Mouse (Mus musculus) hindbrain, embryonic 10.5 days (tissue): ENCODE results near the gene Ankrd34a. TPM values are rescaled to one million over a fixed set of nuclear protein-coding genes. Genes with fewer than 3 reads are reported as not detected.
A peak's percentile ranks its signal among the peaks of the same experiment; 100 is the strongest.

Experiments
- DNase-seq: peaks from one replicate; pipeline ENCODE4 v3.0.0-alpha.2; 2017; ENCODE audit warnings: low spot score
- H3K27ac ChIP-seq: fragments of 300-500 bp; sonication (generic); 2 replicates; pipeline ENCODE4 v1.5.1; 2016; ENCODE audit warnings: mild to moderate bottlenecking, moderate library complexity
- H3K27me3 ChIP-seq: fragments of 300-500 bp; sonication (generic); 2 replicates; pipeline ENCODE4 v1.6.1; 2016; ENCODE audit warnings: mild to moderate bottlenecking; ENCODE audit not compliant: poor library complexity, insufficient read depth, severe bottlenecking
- H3K36me3 ChIP-seq: fragments of 300-500 bp; sonication (generic); 2 replicates; pipeline ENCODE4 v1.6.1; 2016; ENCODE audit warnings: mild to moderate bottlenecking, moderate library complexity
- H3K4me1 ChIP-seq: fragments of 300-500 bp; sonication (generic); replicated peaks from 2 replicates; pipeline ENCODE4 v1.6.1; 2016; ENCODE audit warnings: mild to moderate bottlenecking
- H3K4me3 ChIP-seq: fragments of 300-500 bp; sonication (generic); 2 replicates; pipeline ENCODE4 v1.5.1; 2016; ENCODE audit warnings: mild to moderate bottlenecking, moderate library complexity
- H3K9me3 ChIP-seq: fragments of 300-500 bp; sonication (generic); 2 replicates; pipeline ENCODE4 v1.6.1; 2016; ENCODE audit warnings: mild to moderate bottlenecking, moderate library complexity
- WGBS: fragments of 180-500 bp; shearing (Covaris S2); methylation state at CpG from one replicate; pipeline ENCODE4 v1.1.7; 2016; 5-methylcytosine and 5-hydroxymethylcytosine counted together
- polyA plus RNA-seq: library from polyadenylated mRNA; unstranded; fragments of >200 nt; fragmentation: Nextera tagmentation; extraction: Ambion mirVana; gene quantifications from 2 replicates; pipeline ENCODE4 v1.2.1, GENCODE M21; 2016

The Ankrd34a gene
- polyA plus RNA-seq, 1 experiment from 2014 or later: 1.5 TPM

DNA sequence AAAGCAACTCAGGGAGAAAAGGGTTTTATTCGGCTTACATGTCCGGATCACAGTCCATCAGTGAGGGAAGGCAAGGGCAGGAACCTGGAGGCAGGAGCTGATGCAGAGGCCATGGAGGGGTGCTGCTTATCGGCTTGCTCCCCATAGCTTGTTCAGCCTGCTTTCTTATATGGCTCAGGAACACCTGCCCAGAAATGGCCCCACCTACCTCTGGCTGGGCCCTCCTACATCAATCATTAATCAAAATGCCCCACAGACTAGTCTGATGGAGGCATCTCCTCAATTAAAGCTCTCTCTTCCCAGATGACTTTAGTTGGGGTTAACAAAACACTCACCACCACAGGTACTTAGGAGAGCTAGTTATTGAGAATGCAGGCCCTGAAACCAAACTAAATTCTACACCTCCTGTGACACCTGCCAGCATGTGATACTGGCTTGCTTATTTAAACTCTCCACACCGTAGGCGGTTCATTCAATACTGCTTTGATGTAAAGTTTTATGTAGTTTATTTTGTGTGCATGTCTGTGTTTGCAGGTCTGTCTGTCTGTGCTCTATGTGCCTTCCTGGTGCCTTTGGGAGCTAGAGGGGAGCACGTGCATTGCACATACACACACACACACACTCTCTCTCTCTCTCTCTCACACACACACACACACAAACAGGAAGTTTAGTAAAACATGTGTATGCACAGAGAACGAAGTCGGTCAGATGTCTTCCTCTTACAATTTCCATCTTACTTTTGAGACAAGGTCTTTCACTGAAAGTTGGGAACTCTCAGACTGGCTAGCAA is 29.6 kb upstream of the Ankrd34a start:
- H3K27me3 ChIP-seq: no peaks in the 10 kb centered on the region
- WGBS: 92% methylated on average over 8 of the region's 8 CpGs
- H3K27ac ChIP-seq: no peak overlapping the region
- no peaks in the 10 kb centered on the region for H3K36me3 ChIP-seq
- H3K4me1 ChIP-seq: peaks cover 22% of the 10 kb centered on the region
- no peak for DNase-seq
- H3K9me3 ChIP-seq: no peaks in the 10 kb centered on the region
- no peak overlapping the region for H3K4me3 ChIP-seq

DNA sequence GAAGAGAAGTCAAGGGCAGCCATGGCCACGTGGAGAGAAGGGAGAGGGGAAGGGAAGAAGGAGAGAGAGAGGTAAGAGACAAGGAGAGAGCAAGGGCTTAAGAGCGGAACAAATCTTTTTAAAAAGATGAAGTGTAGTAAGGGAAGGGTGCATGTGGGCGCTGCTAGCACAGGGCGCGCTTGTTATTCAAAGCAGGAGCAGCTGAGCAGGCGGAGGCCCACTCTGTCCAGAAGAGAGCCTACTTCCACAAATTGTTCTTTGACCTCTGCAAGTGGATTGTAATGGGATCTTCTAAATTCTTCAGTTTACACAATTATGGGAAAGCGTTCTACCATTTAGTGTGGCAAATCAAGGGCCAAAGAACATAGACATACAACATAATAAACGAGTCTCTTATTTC is 27.8 kb upstream of the Ankrd34a start:
- Histone ChIP-seq H3K4me3 (no peak overlapping the region), H3K27me3 (no peaks in the 10 kb centered on the region), H3K27ac (no peak overlapping the region), H3K4me1 (peaks cover 25% of the 10 kb centered on the region), H3K36me3 (no peaks in the 10 kb centered on the region), H3K9me3 (no peaks in the 10 kb centered on the region)
- WGBS: 78% methylated on average over 8 of the region's 8 CpGs
- no peak for DNase-seq

DNA sequence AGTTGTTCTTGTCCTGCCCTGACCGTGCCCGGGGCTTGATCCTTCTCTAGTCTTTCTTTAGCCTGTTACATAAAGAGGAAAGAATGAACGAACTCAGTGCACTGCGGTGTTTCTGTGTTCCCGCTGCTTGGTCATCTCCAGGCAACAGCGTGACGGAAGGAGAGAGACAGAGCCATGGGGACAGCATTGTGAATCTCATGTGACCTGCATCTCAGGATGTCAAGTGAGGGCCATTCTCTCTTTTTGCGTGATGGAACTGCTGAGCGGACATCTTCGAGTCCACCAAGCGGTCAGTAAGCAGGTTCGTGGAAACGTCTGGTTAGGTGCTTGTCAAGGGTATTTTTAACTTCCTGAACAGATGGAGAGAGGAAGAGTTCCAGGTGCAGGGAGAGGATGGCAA is 26.9 kb upstream of the Ankrd34a start:
- no peaks in the 10 kb centered on the region for H3K36me3 ChIP-seq
- DNase-seq: no peak
- 88% methylated on average over 13 of the region's 13 CpGs for WGBS
- H3K4me1 ChIP-seq: peaks cover 25% of the 10 kb centered on the region
- no peaks in the 10 kb centered on the region for H3K27me3 ChIP-seq
- H3K27ac ChIP-seq: no peak overlapping the region
- no peaks in the 10 kb centered on the region for H3K9me3 ChIP-seq
- no peak overlapping the region for H3K4me3 ChIP-seq

DNA sequence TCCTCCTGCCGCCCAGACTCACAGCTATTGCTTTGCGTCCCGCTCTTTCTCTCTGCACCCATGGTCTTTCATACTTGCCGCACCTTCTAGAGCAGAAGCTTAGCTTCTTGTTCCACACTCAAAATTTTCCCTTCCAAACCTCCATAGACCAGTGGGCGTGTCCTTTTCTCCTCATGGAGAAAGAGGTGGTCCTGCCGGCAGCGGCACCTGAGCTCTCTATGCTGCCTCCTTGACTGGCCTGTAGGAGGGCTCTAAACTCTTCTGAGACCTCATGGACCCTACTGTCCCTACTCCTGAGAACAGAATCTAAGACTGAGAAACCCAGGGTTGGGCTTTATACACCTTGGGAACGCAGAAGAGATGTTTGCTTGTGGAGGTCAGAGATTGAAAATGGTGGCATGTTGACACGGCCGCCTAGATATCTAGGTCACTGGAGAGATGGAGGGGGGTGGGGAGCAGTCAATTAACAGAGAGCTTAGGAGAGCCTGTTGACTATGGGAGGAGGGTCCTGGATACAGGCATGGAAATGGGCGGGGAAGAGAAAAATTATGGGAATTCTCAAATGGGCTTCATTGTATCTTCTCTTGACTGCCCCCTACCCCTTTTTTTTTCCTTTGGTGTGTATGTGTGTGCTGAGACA is 26.4 kb upstream of the Ankrd34a start:
- Histone ChIP-seq H3K9me3 (no peaks in the 10 kb centered on the region), H3K27ac (no peak overlapping the region), H3K36me3 (no peaks in the 10 kb centered on the region), H3K4me1 (peaks cover 26% of the 10 kb centered on the region), H3K27me3 (no peaks in the 10 kb centered on the region), H3K4me3 (no peak overlapping the region)
- WGBS: 87% methylated on average over 11 of the region's 11 CpGs
- DNase-seq: no peak

DNA sequence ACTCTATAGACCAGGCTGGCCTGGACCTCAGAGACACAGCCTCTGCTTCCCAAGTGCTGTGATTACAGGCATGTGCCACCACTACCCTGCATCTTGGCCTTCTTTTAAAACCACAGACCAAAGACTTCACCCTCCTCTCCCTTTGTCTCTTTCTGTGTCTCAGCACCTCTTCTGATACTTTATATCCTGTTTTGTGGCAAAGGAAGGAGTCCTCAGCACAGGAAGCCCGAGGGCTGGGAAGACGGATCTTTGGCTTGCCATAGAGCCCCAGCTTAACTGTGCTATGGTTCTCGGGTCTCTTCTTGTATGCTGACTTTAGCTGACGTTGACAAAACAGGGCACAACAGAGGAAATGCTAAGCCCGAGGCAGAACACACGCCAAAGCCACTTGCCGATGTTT is 25.8 kb upstream of the Ankrd34a start:
- Histone ChIP-seq H3K27me3 (no peaks in the 10 kb centered on the region), H3K27ac (no peak overlapping the region), H3K4me1 (peaks cover 31% of the 10 kb centered on the region), H3K4me3 (no peak overlapping the region), H3K9me3 (no peaks in the 10 kb centered on the region), H3K36me3 (no peaks in the 10 kb centered on the region)
- DNase-seq: no peak
- 80% methylated on average over 7 of the region's 7 CpGs for WGBS

DNA sequence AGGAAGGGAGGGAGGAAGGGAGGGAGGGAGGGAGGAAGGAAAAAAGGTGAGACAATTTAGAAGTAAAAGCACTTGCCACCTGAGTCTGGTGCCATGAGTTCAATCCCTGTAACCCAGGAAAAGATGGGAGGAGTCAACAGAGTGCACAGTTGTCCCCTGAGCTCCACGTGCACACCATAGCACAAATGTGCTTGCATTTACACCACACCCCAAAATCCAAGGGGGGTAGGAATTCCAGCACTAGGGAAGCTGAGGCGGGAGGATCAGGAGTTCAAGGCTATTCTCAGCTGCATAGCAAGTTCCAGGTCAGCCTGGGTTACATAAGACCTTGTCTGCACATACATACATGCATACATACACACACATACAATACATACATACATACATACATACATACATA is 25.1 kb upstream of the Ankrd34a start:
- no peak overlapping the region for H3K27ac ChIP-seq
- H3K4me1 ChIP-seq: peaks cover 38% of the 10 kb centered on the region
- H3K36me3 ChIP-seq: no peaks in the 10 kb centered on the region
- no peaks in the 10 kb centered on the region for H3K27me3 ChIP-seq
- 71% methylated on average over 2 of the region's 2 CpGs for WGBS
- no peak for DNase-seq
- no peaks in the 10 kb centered on the region for H3K9me3 ChIP-seq
- no peak overlapping the region for H3K4me3 ChIP-seq

DNA sequence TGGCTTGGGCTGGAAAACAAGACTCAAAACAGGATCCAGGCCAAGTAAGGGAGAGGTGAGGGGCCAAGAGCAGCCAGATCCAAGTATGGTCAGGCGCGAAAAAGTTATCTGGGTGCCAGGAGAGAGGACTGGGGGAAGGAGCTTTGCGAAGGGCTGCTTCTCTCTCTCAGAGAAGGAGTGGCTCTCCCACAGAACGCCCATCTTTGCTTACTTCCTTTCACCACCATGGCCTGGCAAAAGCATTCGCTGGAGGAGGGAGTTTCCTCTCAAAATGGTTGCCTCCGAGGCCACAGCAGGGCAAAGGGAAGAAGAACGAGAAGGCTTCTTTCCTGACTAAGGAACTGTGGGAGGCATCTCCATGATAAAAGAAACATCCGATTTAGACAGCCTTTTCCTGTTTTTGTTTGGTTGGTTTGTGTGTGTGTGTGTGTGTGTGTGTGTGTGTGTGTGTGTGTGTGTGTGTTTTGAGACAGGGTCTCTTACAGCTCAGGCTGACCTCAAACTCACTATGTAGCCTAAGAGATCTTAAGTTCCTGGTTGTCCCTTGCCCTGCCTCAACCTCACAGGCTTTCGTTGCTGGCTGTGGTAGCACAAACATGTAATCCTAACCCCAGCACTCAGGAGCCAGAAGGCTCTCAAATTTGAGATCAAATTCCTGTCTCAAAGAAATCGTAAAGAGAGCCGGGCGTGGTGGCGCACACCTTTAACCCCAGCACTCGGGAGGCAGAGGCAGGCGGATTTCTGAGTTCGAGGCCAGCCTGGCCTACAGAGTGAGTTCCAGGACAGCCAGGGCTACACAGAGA is 24.3 kb upstream of the Ankrd34a start:
- no peak for DNase-seq

DNA sequence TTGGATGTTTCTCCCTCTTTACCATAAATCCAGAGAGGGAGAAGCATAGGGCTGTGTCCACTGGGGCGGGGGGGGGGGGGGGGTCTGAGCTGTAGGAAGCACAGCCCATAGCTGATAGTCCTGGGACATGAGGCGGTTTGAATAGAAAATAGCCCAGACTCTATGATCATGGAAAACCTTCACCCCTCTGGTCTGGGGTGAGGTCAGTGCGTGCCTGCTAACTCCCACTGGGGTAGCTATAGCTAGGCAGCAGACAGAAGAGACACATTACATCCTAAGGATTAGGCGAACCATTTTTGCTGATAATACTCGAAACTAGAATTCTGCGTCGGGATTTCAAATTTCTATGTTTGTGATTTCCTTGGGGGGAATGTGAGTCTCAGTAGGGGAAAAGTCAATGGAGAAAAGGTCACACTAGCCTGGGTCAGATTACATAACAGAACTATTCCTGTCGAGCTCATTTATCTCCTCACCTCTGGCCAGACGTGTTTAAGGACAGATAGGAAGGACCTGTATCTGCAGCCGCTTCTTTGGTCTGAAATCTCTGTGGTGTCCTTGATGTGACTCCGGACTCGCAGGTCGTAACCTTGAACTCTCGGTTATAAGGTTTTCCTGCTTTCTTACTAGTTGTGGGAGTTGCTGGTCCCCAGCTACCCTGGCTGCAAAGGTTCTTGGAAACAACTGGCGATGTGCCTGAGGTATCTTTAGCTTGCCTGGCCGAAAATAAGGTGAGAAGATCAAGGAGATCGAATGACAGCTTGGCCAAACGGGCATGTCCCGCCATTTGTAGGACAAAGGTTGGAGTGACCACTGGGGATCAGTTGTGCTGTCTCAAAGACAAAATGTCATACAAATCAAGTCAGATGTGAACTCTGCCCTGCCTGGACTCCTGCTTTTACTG is 22.6 kb upstream of the Ankrd34a start:
- Histone ChIP-seq H3K36me3 (no peaks in the 10 kb centered on the region), H3K4me1 (peaks cover 51% of the 10 kb centered on the region)

More for the DNA sequence above, 24.3 kb upstream of the Ankrd34a start:
- Histone ChIP-seq H3K9me3 (no peaks in the 10 kb centered on the region), H3K4me3 (no peak overlapping the region), H3K4me1 (peaks cover 46% of the 10 kb centered on the region), H3K27me3 (no peaks in the 10 kb centered on the region), H3K27ac (0 out of 2 replicates have a peak overlapping the region, but pooled peaks have one; percentile 35), H3K36me3 (no peaks in the 10 kb centered on the region)
- 79% methylated on average over 16 of the region's 16 CpGs for WGBS

DNA sequence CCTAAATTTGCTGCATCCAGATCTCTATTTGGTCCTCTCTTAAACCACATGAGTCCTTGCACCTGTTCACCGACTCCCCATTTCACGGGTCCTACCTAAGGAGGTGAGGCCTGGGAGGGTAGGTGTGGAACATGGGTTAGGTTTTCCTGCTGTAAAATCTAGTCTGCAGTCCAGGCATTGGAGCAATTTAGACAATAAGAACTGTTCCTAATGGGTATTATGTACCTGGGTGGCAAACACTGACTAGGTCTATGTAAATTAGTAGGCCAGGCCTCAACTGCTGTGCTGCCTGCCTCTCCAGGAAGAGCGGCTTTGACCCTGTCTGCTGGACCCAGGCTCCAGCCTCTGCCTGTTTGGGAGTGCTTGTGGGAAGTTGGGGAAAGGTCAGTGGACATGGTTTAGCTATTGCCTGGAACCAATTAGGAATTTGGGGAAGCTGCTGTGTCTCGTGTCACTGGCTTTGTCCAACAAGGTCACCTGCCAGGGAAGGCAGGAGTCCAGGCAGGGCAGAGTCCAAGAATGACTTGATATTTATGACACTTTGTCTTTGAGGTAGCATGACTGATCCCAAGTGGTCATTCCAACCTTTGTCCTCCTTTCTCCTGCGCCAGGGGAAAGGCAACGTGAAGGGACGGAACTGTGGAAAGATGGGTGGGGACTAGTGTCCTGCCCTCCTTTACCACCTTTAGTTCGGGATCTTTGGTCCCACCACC is 21.0 kb upstream of the Ankrd34a start:
- no peaks in the 10 kb centered on the region for H3K36me3 ChIP-seq
- 76% methylated on average over 8 of the region's 8 CpGs for WGBS
- no peaks in the 10 kb centered on the region for H3K9me3 ChIP-seq
- H3K27me3 ChIP-seq: no peaks in the 10 kb centered on the region
- H3K27ac ChIP-seq: peak overlapping the region; percentile 47; the same call in 1 of the 2 replicates
- no peak for DNase-seq
- H3K4me3 ChIP-seq: no peak overlapping the region
- H3K4me1 ChIP-seq: peaks cover 56% of the 10 kb centered on the region

More for the DNA sequence above, 22.6 kb upstream of the Ankrd34a start:
- Histone ChIP-seq H3K4me3 (no peak overlapping the region), H3K27ac (no peak overlapping the region), H3K27me3 (no peaks in the 10 kb centered on the region), H3K9me3 (no peaks in the 10 kb centered on the region)
- DNase-seq: no peak
- 72% methylated on average over 19 of the region's 19 CpGs for WGBS

DNA sequence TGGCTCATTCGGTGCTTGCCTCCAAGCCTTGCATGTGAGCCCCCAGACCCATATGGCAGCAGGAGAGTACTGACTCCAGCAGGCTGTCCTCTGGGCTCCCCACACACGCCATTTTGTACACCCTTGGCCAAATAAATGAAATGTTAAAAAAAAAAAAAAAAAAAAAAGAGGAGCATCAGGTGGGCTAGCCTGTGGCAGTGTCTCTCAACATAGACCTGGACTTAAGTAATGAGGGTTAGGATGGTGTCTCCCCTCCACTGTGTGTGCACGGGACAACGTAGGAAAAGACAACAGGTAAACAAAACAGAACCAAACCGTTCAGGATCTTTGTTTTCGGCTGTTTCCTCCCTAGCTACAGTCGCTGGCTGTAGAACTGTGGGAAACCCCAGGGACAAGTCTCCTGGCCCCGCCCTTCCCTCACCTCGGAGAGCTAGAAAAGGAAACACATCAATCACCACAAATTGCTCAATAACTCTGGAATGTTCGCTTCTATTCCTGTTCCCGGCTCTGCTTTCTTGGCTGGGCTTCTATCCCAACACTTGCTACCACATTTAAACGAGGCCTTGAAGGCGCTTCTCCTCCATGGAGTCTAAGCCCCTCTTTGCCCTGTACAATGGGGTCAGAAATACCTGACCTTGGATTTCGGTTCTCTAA is 20.3 kb upstream of the Ankrd34a start:
- peak overlapping the region; percentile 22 for H3K4me3 ChIP-seq
- H3K27me3 ChIP-seq: peaks cover 5% of the 10 kb centered on the region; the same call in 1 of the 2 replicates
- no peak for DNase-seq
- peaks cover 63% of the 10 kb centered on the region for H3K4me1 ChIP-seq
- 66% methylated on average over 14 of the region's 14 CpGs for WGBS
- no peaks in the 10 kb centered on the region for H3K36me3 ChIP-seq
- H3K9me3 ChIP-seq: no peaks in the 10 kb centered on the region
- H3K27ac ChIP-seq: peak overlapping the region; percentile 84

DNA sequence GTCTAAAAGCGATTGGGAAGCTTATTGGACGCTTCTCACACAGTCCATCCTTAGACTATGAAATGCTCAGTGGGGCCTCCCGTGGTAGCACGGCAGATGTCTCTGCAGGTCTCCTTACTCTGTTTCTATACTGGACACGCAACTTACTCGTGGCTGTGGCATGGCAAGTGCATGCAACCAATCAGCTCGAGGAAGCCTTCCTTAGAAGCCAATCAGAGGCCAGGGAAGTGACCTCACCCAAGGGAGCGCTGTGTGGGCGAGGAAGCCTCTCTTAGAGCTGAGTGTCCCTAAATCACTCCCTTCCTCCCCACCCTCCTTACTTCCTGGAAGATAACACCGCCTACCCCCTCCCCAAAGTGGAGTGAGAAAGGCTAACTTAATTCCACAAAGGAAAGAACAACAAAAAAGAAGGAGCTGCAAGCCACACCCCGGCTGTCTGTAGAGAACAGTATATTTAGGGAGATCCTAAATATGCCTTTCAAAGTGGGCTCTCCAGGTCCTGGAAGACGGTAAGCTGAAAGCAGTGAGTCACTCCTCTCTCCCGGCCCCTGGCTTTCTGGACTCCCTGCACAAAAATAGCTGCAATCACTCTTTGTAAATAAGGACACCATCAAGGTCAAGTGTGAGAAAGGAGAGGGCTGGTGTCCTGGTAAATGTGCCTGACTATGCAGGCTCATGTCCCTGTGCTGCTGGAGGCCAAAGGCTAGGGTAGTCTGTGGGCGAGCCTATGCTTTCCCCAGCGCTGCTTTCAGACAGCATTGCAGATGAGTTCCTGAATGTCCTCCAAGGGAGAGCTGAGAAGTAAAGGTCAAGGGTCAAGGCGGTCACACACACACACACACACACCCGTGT is 19.5 kb upstream of the Ankrd34a start, which contains the start of gene Gm16253:
Gene Gm16253 (plus strand): TSS at position 295 of the 852 bp plus-strand sequence.
- Histone ChIP-seq H3K27me3 (peaks cover 13% of the 10 kb centered on the region), H3K9me3 (no peaks in the 10 kb centered on the region), H3K4me1 (peaks cover 64% of the 10 kb centered on the region), H3K27ac (peak within 1 kb of the TSS; percentile 84), H3K36me3 (no peaks in the 10 kb centered on the region), H3K4me3 (peak within 1 kb of the TSS; percentile 22)
- 33% methylated on average over 17 of the region's 17 CpGs for WGBS
- DNase-seq: peak; percentile 86
